Mouse (Mus musculus): ENCODE results near the gene D17H6S53E.

- no peak for TF ChIP-seq CTCF (IDR thresholded peaks at IDR 0.05)
- no peak for TF ChIP-seq POLR2A (IDR thresholded peaks at IDR 0.05; ENCODE audit: insufficient read depth, low read depth, low read length)
- no peak for TF ChIP-seq EP300 (IDR thresholded peaks at IDR 0.05; ENCODE audit: insufficient read depth, low read depth, low read length)
Measured at GRCm38 (mm10) chr17:35162730-35163129, 36.6 kb downstream of the D17H6S53E start.

Data from heart, adult 2 months (tissue).